Mouse (Mus musculus) hindbrain, embryonic 16.5 days (tissue): Measurements from ENCODE around the gene Chek2. TPM values are rescaled to one million over a fixed set of nuclear protein-coding genes. Genes with fewer than 3 reads are reported as not detected.

Experiments
- ATAC-seq: fragments of 200-750 bp; cut with Nextera tagmentation; 2 replicates; pipeline ENCODE4 v1.8.0; 2017; ENCODE audit warnings: moderate TSS enrichment, moderate library complexity
- H3K27ac ChIP-seq: fragments of 300-500 bp; sonication (generic); 2 replicates; pipeline ENCODE4 v1.5.1; 2014; ENCODE audit warnings: low read depth, mild to moderate bottlenecking, control low read depth, low read length, moderate library complexity
- H3K27me3 ChIP-seq: fragments of 300-500 bp; sonication (generic); replicated peaks from 2 replicates; pipeline ENCODE4 v1.6.1; 2014; ENCODE audit warnings: low read length; ENCODE audit not compliant: control insufficient read depth, insufficient read depth
- H3K36me3 ChIP-seq: fragments of 300-500 bp; sonication (generic); 2 replicates; pipeline ENCODE4 v1.6.1; 2014; ENCODE audit warnings: mild to moderate bottlenecking, low read length, moderate library complexity, mixed read lengths; ENCODE audit not compliant: control insufficient read depth, insufficient read depth
- H3K4me1 ChIP-seq: fragments of 300-500 bp; sonication (generic); 2 replicates; pipeline ENCODE4 v1.6.1; 2014; ENCODE audit warnings: low read depth, low read length; ENCODE audit not compliant: control insufficient read depth, insufficient read depth
- H3K4me2 ChIP-seq: fragments of 300-500 bp; sonication (generic); 2 replicates; pipeline ENCODE4 v1.6.1; 2014; ENCODE audit warnings: mild to moderate bottlenecking, low read length, control low read depth, moderate library complexity
- H3K4me3 ChIP-seq: fragments of 300-500 bp; sonication (generic); 2 replicates; pipeline ENCODE4 v1.5.1; 2014; ENCODE audit warnings: mild to moderate bottlenecking, low read length, control low read depth, moderate library complexity
- H3K9ac ChIP-seq: fragments of 300-500 bp; sonication (generic); 2 replicates; pipeline ENCODE4 v1.6.1; 2014; ENCODE audit warnings: low read depth, mild to moderate bottlenecking, control low read depth, low read length, moderate library complexity
- H3K9me3 ChIP-seq: fragments of 300-500 bp; sonication (generic); 2 replicates; pipeline ENCODE4 v1.6.1; 2014; ENCODE audit warnings: mild to moderate bottlenecking, low read length, moderate library complexity; ENCODE audit not compliant: control insufficient read depth
- WGBS: fragments of 180-500 bp; shearing (Covaris S2); extraction: QIAGEN DNeasy Blood & Tissue Kit; methylation state at CpG from one replicate; pipeline ENCODE4 v1.1.7; 2014; 5-methylcytosine and 5-hydroxymethylcytosine counted together
- polyA plus RNA-seq: library from polyadenylated mRNA; unstranded; fragments of >200 nt; fragmentation: Nextera tagmentation; extraction: Ambion mirVana; gene quantifications from 2 replicates; pipeline ENCODE4 v1.2.1, GENCODE M21; 2015

Chek2 gene
- polyA plus RNA-seq = 6.2 and 7.4 TPM in 2 replicates

DNA sequence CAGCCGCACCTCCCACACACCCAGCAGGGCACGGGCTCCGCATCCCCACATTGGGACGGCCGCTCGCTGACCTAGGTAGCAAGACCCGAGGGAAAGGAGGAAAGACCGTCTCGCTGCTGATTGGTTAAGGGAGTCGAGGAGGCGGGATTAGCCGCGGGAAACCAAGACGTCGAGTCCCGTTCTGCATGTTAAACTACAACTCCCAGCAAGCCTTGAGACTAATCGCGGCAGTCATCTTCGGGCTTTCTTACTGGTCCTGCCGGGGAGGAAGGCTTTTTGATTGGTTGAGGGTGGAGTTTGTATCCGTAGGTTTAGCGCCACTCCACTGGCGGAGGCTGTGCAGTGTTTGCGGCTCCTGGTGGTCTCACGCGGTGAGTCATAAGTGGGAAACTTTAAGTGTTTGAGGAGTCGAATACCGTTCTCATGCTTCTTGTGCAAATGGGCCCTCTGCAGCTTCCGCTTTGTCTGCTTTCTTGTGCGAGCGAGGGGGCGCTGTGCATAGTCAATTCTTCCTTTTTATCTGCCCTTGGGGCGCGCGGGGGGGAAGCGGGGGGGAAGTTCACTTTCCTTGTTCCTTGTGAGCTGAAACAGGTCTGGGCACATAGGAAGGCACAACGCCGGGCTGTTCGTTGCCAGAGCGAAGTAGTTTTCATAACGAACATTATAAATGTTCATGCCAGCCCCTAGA lies at the start of gene Chek2, which contains the start of gene Hscb:
Gene Chek2, plus strand, starts transcription at position 302 of the 688 bp plus-strand sequence.
Gene Hscb, minus strand, starts transcription at position 100 of the 688 bp plus-strand sequence.
- peak; percentile 99 for ATAC-seq
- peak within 1 kb of the TSS; percentile 79 for H3K9ac ChIP-seq
- no peaks in the 10 kb centered on the region for H3K27me3 ChIP-seq
- peak within 1 kb of the TSS; percentile 84 for H3K4me2 ChIP-seq
- no peaks in the 10 kb centered on the region for H3K36me3 ChIP-seq
- under 1% methylated on average over 41 of the region's 41 CpGs for WGBS
- peak within 1 kb of the TSS; percentile 77 for H3K27ac ChIP-seq
- H3K4me3 ChIP-seq = peak within 1 kb of the TSS; percentile 66
- H3K9me3 ChIP-seq = no peaks in the 10 kb centered on the region
- peaks cover 7% of the 10 kb centered on the region for H3K4me1 ChIP-seq

DNA sequence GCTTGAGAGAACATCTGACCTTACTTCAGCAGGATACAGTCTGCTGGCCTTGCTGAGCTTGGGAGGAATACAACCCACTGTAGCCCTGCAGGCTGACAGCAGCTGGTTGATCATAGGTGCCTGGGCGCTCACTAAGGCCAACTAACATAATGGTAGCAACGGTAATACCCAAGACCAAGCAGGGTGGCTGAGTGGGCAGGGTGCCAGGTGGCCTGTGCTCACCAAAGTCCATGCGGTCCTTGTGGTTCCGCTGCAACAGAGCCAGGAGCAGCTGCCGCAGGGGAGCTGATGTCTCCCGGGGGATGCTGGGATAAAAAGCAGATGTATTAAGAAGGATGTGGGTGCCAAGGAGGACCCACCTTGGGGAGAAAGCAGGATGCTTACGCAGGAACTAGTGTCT lies 45.4 kb upstream of the Chek2 start:
- H3K9me3 ChIP-seq = no peaks in the 10 kb centered on the region
- no peak for ATAC-seq
- no peaks in the 10 kb centered on the region for H3K4me1 ChIP-seq
- WGBS = 83% methylated on average over 7 of the region's 7 CpGs
- no peak overlapping the region for H3K27ac ChIP-seq
- H3K4me2 ChIP-seq = no peak overlapping the region
- no peaks in the 10 kb centered on the region for H3K27me3 ChIP-seq
- peaks cover 63% of the 10 kb centered on the region for H3K36me3 ChIP-seq
- no peak overlapping the region for H3K9ac ChIP-seq
- no peak overlapping the region for H3K4me3 ChIP-seq

DNA sequence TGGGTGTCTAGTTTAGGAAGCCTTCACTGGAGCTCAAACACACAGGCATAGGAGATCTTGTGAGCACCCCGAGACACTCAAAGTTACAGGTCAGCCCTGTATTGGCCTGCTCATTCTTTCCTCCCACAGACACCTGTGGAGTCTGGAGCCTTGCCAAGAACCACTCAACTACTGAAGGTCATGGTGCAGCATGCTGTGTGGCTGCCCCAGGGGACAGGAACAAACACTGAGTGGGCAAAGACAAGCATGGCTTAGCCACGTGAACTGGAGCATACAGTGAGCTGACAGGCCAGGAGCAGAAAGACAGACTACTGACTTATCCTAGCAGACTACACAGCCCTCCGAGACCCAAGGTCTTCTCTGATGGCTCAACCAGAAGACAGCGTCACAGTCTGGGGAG lies 42.1 kb upstream of the Chek2 start:
- WGBS = 73% methylated on average over 4 of the region's 4 CpGs
- Histone ChIP-seq H3K27ac (no peak overlapping the region), H3K36me3 (peaks cover 47% of the 10 kb centered on the region)

GRCm38 (mm10) chr5:110801036-110801624 lies 38.6 kb upstream of the Chek2 start:
- H3K9me3 ChIP-seq = no peaks in the 10 kb centered on the region
- ATAC-seq = no peak
- no peaks in the 10 kb centered on the region for H3K27me3 ChIP-seq
- H3K9ac ChIP-seq = no peak overlapping the region
- 90% methylated on average over 3 of the region's 3 CpGs for WGBS
- peaks cover 18% of the 10 kb centered on the region for H3K36me3 ChIP-seq
- H3K4me3 ChIP-seq = no peak overlapping the region
- H3K4me1 ChIP-seq = no peaks in the 10 kb centered on the region; the same call in 1 of the 2 replicates
- no peak overlapping the region for H3K27ac ChIP-seq
- H3K4me2 ChIP-seq = no peak overlapping the region

More for the DNA sequence above, 42.1 kb upstream of the Chek2 start:
- H3K9me3 ChIP-seq = no peaks in the 10 kb centered on the region
- H3K27me3 ChIP-seq = no peaks in the 10 kb centered on the region
- no peaks in the 10 kb centered on the region for H3K4me1 ChIP-seq
- no peak overlapping the region for H3K4me2 ChIP-seq
- no peak overlapping the region for H3K4me3 ChIP-seq
- ATAC-seq = no peak
- no peak overlapping the region for H3K9ac ChIP-seq

GRCm38 (mm10) chr5:110802186-110802585 lies 37.6 kb upstream of the Chek2 start:
- Histone ChIP-seq H3K9me3 (no peaks in the 10 kb centered on the region), H3K4me2 (no peak overlapping the region), H3K9ac (no peak overlapping the region), H3K36me3 (peaks cover 14% of the 10 kb centered on the region), H3K4me3 (no peak overlapping the region), H3K4me1 (peaks cover 8% of the 10 kb centered on the region), H3K27me3 (no peaks in the 10 kb centered on the region), H3K27ac (no peak overlapping the region)
- 81% methylated on average over 4 of the region's 4 CpGs for WGBS
- ATAC-seq = peak; percentile 32; the same call in 1 of the 2 replicates

- Histone ChIP-seq H3K4me2 (no peak overlapping the region), H3K4me1 (peaks cover 14% of the 10 kb centered on the region), H3K9ac (no peak overlapping the region), H3K9me3 (no peaks in the 10 kb centered on the region), H3K27ac (no peak overlapping the region), H3K27me3 (no peaks in the 10 kb centered on the region), H3K4me3 (no peak overlapping the region), H3K36me3 (peaks cover 11% of the 10 kb centered on the region)
- no peak for ATAC-seq
Measured at GRCm38 (mm10) chr5:110802809-110803208, 37.0 kb upstream of the Chek2 start.

DNA sequence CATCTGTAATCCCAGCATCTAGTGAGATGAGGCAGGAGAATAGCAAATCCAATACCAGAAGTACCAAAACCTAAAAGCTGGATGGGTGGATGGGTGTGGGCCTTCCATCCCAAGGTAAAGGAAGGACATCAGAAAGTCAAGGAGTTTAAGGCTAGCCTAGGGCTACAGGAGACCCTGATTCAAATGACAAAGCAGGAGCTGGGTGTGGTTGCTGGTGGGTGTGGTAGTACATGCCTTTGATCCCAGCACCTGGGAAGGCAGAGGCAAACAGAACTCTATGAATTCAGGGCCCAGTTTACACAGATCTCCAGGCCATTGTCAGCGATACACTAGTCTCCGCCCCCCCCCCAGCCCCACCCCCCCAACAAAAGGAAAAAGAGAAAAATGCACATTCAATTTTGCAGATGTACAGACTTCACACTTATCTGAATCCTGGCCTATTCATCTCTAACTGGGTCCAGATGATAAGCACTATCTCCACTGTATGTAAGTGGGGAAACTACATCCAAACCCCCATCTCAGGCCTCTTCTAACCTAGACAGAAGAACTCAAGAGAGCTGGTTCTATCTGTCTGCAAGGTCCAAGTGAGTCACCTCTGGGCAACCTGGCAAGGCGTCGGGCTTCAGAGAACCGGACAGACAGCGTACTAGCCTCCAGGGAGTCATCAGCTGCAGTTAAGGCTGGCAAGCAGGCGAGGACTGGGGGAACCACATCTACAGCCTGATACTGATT lies 35.6 kb upstream of the Chek2 start:
- 86% methylated on average over 7 of the region's 7 CpGs for WGBS
- Histone ChIP-seq H3K27ac (no peak overlapping the region), H3K36me3 (no peaks in the 10 kb centered on the region; the same call in 1 of the 2 replicates), H3K4me1 (peaks cover 26% of the 10 kb centered on the region), H3K9me3 (no peaks in the 10 kb centered on the region), H3K4me2 (no peak overlapping the region), H3K9ac (no peak overlapping the region), H3K4me3 (no peak overlapping the region), H3K27me3 (no peaks in the 10 kb centered on the region)
- no peak for ATAC-seq

- Histone ChIP-seq H3K27ac (no peak overlapping the region), H3K36me3 (no peaks in the 10 kb centered on the region), H3K4me2 (no peak overlapping the region), H3K4me3 (no peak overlapping the region), H3K9ac (no peak overlapping the region), H3K9me3 (no peaks in the 10 kb centered on the region), H3K27me3 (no peaks in the 10 kb centered on the region), H3K4me1 (peaks cover 26% of the 10 kb centered on the region)
- ATAC-seq = no peak
- 90% methylated on average over 4 of the region's 4 CpGs for WGBS
Measured at GRCm38 (mm10) chr5:110806154-110806553, 33.6 kb upstream of the Chek2 start.

GRCm38 (mm10) chr5:110806676-110807075 lies 33.1 kb upstream of the Chek2 start:
- H3K4me1 ChIP-seq = peaks cover 26% of the 10 kb centered on the region
- 87% methylated on average over 1 of the region's 1 CpGs for WGBS
- H3K4me2 ChIP-seq = no peak overlapping the region

More at GRCm38 (mm10) chr5:110806676-110807075, 33.1 kb upstream of the Chek2 start:
- Histone ChIP-seq H3K27me3 (no peaks in the 10 kb centered on the region), H3K9me3 (no peaks in the 10 kb centered on the region), H3K27ac (no peak overlapping the region), H3K4me3 (no peak overlapping the region), H3K9ac (no peak overlapping the region), H3K36me3 (no peaks in the 10 kb centered on the region)
- ATAC-seq = no peak
